Mouse (Mus musculus): ENCODE measurements around the gene Lrrc8d.

GRCm38 (mm10) chr5:105818411-105818810 lies 118.6 kb downstream of the Lrrc8d start:
- TF ChIP-seq POLR2A (IDR thresholded peaks at IDR 0.05; ENCODE audit: low read depth, low read length) (no peak), CTCF (conservative IDR thresholded peaks at IDR 0.05 in 1 of 2, IDR thresholded peaks at IDR 0.05 in 1 of 2; ENCODE audit: low read depth in 2 of 2, low read length in 2 of 2) (no peak), ELF1 (IDR thresholded peaks at IDR 0.05; ENCODE audit: low read depth, low read length) (no peak), JUN (IDR thresholded peaks at IDR 0.05; ENCODE audit: insufficient read depth, low read depth, low read length) (no peak), EP300 (IDR thresholded peaks at IDR 0.05; ENCODE audit: low read length) (no peak), RAD21 (IDR thresholded peaks at IDR 0.05; ENCODE audit: low read depth, low read length) (no peak), NELFE (IDR thresholded peaks at IDR 0.05; ENCODE audit: low read depth, low read length) (no peak), SIN3A (IDR thresholded peaks at IDR 0.05; ENCODE audit: low read length) (no peak), E2F4 (IDR thresholded peaks at IDR 0.05; ENCODE audit: insufficient replicate concordance, low read depth, low read length) (no peak), CHD2 (IDR thresholded peaks at IDR 0.05; ENCODE audit: low read length) (no peak)

All from CH12.LX (cell line).